Mouse (Mus musculus) lung, postnatal 14 days (tissue): ENCODE measurements around the gene Prickle3.
"Not testable (repeated sequence)": the region's sequence is repeated elsewhere in the genome, so short reads cannot be mapped to it uniquely, and the experiment has no call there.

ENCODE experiments used
- DNase-seq: peaks from one replicate; pipeline ENCODE4 v3.0.0; 2021

Gene Prickle3

GRCm38 (mm10) chrX:7672739-7673138, 15.7 kb downstream of the Prickle3 start:
- DNase-seq = no peak

- no peak for DNase-seq
Observed at GRCm38 (mm10) chrX:7673578-7674281, 16.7 kb downstream of the Prickle3 start.

DNA sequence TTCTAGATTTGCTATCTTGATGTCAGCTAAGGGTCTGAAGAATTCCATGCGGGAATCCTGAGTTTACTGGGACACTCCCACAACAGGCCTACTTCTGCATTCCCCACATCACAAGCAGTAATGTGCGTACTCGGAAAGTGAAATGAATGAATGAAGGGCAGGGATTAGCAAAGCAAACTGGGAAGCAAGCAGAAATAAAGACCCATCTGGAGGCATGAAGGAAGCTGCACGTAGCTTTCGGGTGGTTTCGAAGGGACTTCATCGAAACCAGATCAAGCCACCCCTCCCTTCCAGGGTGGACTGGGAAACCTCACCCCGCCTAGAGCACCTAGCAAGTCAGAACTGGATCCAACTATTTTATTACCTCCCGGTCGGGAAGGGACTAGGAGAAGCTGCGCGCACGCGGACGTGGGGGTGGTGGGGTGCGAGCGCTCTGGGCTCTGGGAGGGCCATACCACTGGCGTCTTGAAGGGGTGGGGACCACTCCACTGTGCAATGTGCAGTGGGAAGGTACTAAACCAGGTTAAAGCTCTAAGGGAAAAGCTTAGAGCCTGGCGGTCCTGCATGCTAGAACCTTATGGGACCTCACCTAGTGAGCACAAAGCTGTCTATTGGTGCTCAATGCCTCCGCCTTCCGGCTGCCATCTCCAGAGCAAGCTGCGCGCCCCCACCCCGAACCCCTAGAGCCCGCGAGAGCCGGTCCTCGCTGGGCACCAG, 17.4 kb downstream of the Prickle3 start:
- no peak for DNase-seq

DNA sequence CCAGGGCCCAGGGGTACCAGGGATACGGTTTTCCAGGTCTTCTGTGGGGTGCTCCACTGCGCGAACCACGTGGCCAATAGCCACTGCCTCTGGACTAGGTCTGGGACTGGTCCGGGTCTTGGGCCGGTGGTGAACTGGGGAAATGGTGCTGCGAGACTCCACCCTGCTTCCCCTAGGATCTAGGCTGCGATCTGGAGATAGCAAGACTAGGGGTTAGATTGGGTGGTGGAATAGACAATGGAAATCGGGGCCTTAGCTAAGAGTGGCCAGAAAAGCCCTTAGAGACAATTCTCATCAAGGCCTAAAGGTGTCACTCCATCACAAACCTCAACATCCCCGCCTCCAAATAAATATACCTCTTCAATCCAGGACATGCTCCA, 17.9 kb downstream of the Prickle3 start:
- no peak for DNase-seq

DNA sequence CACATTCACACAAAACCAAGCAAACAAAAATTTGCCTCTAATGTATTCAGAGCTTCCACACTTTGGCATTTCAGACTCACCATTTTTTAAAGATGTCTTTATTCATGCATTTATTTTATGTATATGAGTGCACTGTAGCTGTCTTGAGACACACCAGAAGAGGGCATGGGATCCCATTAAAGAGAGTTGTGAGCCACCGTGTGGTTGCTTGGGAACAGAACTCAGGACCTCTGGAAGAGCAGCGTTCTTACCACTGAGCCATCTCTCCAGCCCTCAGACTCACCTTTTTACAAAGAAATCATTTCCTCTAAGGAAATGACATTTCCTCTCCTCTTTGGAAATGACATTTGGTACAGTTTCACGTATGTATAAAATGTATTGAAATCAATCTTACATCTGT, 21.9 kb downstream of the Prickle3 start:
- DNase-seq = no peak

GRCm38 (mm10) chrX:7679405-7680056, 22.5 kb downstream of the Prickle3 start:
- DNase-seq = peak; percentile 93

GRCm38 (mm10) chrX:7680057-7680412, 23.0 kb downstream of the Prickle3 start:
- no peak for DNase-seq

DNA sequence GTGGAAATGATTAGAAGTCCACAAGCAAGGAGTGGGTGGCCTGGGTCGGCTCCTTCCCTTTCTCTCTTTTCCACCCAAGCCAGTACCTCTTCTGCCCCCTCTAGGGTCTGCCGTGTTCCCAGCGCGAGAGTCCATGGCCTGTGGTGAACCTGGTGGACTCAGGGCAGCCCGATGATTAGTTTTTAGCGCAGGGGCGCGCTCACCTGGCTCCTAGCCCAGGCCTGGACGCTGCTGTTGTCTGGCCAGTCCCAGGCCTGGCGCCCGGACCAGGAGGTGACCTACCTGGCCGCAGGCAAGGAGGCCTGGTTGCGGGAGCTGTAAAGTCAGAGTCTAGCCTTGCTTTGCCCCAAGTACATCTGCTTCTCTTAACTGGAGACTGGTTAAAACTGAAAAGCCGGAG, 23.8 kb downstream of the Prickle3 start, which contains the start of gene Magix:
TSS of gene Magix (minus strand) at position 388 of the 400 bp plus-strand sequence.
- DNase-seq = no peak

DNA sequence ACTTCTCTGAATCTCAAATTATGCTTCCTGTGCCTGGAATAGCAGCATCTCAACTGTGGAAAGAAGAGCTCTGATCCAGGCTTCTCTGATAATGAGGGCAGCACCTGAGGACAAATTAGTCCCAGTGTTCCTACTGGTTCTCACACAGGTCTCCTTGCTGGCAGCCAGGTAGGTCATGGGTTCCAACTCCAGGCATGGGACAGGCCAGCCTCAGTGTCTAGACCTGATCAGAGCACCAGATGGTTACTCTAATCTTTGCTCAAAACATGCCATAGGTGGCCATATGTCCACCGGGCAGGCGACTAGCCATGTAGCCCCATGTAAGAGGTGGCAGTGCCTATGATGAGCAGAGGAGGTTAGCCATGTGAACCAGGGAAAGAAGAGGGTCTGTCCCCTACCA, 31.3 kb downstream of the Prickle3 start:
- DNase-seq = no peak

GRCm38 (mm10) chrX:7690486-7690885, 33.4 kb downstream of the Prickle3 start:
- DNase-seq = no peak

DNA sequence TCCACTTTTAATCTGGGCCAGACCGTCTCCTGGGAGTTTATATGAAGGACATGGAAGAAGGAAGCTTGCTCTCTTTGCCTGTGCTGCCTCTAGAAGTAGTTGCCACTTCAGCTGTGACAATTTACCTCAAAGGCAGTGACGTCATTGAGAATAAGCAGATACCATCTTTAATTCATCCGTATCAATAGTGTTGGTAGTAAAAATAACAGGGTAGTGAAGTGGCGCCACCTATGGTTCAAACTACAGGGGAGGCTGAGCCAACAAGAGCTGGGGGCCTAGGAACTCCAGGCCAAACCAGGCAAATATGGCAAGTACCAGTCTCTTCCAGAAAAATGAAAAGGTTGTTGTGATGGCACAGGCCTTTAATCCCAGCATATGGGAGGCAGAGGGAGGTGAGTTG, 35.8 kb downstream of the Prickle3 start:
- peak; percentile 57 for DNase-seq

DNA sequence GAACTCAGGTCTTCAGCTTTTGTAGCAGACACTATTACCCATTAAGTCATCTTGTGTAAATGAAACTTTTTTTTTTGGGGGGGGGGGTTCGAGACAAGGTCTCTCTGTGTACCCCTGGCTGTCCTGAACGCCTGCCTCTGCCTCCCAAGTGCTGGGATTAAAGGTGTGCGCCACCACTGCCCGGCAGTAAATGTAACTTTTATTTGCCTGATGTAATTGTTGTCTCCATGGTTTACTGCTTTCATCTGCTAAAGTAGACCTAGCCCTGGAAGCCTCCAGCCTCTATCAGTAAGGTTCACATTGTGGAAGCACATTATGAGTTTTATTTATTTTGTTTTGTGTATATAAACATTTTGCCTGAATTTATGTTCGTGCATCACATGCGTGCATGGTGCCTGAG, 39.5 kb downstream of the Prickle3 start:
- DNase-seq = no peak

DNA sequence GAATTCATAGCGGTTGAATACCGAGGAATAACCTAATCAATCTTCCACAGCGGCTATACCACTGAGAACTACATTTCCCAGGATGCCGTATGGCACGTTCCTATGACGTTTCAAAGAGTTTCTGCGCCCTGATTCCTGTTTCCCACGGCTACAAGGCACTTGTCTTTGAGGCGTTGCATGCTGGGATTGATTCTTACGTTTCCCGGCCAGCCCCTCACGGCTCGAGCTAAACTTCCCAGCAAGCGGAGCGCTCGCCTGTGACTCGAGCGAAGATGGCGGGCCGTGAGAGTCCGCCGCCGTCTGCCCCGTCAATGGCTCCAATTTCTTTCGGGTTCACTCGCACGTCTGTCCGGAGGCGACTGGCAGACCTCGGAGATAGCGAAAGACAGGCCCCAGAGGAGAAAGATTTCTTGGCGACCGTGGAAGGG, 39.9 kb downstream of the Prickle3 start, which contains the start of gene Gpkow:
TSS of gene Gpkow (plus strand) at position 178 of the 428 bp plus-strand sequence.
- peak; percentile 77 for DNase-seq

DNA sequence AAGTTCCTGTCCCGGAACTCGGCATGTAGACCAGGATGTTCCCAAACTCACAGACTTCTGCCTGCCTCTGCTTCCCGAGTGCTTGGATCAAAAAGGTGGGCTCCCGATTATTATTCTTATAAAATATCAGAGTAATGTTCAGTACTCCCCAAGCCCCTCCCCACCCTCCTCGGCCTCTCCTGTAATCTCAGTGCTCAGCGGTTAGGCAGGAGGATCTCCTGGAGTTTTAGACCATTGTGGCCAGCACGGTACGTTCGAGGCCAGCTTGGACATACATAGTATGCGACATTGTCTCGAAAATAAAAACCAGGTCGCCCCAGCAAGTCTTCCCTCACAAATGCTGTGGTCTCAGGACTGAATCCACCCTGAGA, 56.7 kb downstream of the Prickle3 start:
- not testable (repeated sequence) for DNase-seq

- DNase-seq = peak; percentile 92
Observed at GRCm38 (mm10) chrX:7714135-7714899, 57.3 kb downstream of the Prickle3 start, which contains the start of gene Wdr45. TSS of gene Wdr45 (plus strand) at chrX:7714333.

DNA sequence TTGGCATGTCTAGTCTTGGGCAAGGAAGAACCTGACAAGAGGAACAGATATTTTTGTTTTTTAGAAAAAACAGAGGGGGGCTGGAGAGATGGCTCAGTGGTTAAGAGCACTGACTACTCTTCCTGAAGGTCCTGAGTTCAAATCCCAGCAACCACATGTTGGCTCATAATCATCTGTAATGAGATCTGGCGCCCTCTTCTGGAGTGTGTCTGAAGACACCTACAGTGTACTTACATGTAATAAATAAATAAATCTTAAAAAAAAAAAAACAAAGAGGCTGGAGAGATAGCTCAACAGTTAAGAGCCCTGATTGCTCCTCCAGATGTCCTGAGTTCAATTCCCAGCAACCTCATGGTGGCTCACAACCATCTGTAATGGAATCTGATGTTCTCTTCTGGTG, 59.0 kb downstream of the Prickle3 start:
- not testable (repeated sequence) for DNase-seq
